Mouse (Mus musculus) heart, embryonic 15.5 days (tissue): Measurements from ENCODE around the gene Klk1b27. TPM values are rescaled to one million over a fixed set of nuclear protein-coding genes. Genes with fewer than 3 reads are reported as not detected.
"Not testable (repeated sequence)": the region's sequence is repeated elsewhere in the genome, so short reads cannot be mapped to it uniquely, and the experiment has no call there.

Experiments used
- ATAC-seq: fragments of 200-750 bp; cut with Nextera tagmentation; replicated peaks from 2 replicates; pipeline ENCODE4 v1.8.0; 2017; ENCODE audit warnings: low read depth, moderate TSS enrichment; ENCODE audit not compliant: insufficient number of reproducible peaks, insufficient read depth, low FRiP score
- H3K27ac ChIP-seq: fragments of 300-500 bp; sonication (generic); 2 replicates; pipeline ENCODE4 v1.5.1; 2015; ENCODE audit warnings: mild to moderate bottlenecking, inconsistent platforms
- H3K27me3 ChIP-seq: fragments of 300-500 bp; sonication (generic); 2 replicates; pipeline ENCODE4 v1.6.1; 2015; ENCODE audit warnings: inconsistent platforms
- H3K36me3 ChIP-seq: fragments of 300-500 bp; sonication (generic); 2 replicates; pipeline ENCODE4 v1.6.1; 2015; ENCODE audit warnings: mild to moderate bottlenecking, inconsistent platforms
- H3K4me1 ChIP-seq: fragments of 300-500 bp; sonication (generic); replicated peaks from 2 replicates; pipeline ENCODE4 v1.6.1; 2015; ENCODE audit warnings: inconsistent platforms
- H3K4me2 ChIP-seq: fragments of 300-500 bp; sonication (generic); 2 replicates; pipeline ENCODE4 v1.6.1; 2015; ENCODE audit warnings: inconsistent platforms, mild to moderate bottlenecking, moderate library complexity
- H3K4me3 ChIP-seq: fragments of 300-500 bp; sonication (generic); 2 replicates; pipeline ENCODE4 v1.5.1; 2015; ENCODE audit warnings: mild to moderate bottlenecking, inconsistent platforms
- H3K9ac ChIP-seq: fragments of 300-500 bp; sonication (generic); 2 replicates; pipeline ENCODE4 v1.6.1; 2015; ENCODE audit warnings: mild to moderate bottlenecking, inconsistent platforms
- H3K9me3 ChIP-seq: fragments of 300-500 bp; sonication (generic); replicated peaks from 2 replicates; pipeline ENCODE4 v1.6.1; 2016; ENCODE audit warnings: inconsistent platforms
- whole genome bisulfite sequencing: fragments of 180-500 bp; shearing (Covaris S2); methylation state at CpG from one replicate; pipeline ENCODE4 v1.1.7; 2015; ENCODE audit warnings: mixed read lengths; 5-methylcytosine and 5-hydroxymethylcytosine counted together
- polyA plus RNA-seq: library from polyadenylated mRNA; unstranded; fragments of >200 nt; fragmentation: Nextera tagmentation; extraction: Ambion mirVana; gene quantifications from 2 replicates; pipeline ENCODE4 v1.2.1, GENCODE M21; 2015

The Klk1b27 gene
- not detected in 2 replicates for polyA plus RNA-seq

DNA sequence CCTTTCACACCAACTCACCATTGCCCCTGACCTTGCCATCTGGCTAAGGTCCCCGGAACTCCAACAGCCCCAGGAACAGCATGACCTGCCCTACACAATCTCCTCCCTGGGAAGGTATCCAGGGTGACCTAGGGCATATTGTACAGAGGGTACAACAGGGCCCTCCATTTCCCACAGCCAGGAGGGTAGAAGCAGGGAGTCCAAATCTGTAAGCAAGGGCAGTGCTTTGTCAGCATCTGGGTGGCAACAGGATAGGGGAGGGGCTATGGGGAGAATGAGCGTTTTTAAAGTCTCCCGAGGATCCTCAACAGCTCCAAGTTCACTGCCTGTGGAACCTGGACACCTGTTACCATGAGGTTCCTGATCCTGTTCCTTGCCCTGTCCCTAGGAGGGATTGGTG lies at the start of gene Klk1b27:
Gene Klk1b27, plus strand, starts transcription at position 301 of the 400 bp plus-strand sequence.
- not testable (repeated sequence) for H3K27me3 ChIP-seq, H3K4me3 ChIP-seq, H3K27ac ChIP-seq, ATAC-seq, H3K9me3 ChIP-seq, H3K4me2 ChIP-seq, H3K9ac ChIP-seq, H3K36me3 ChIP-seq, H3K4me1 ChIP-seq
- WGBS: 68% methylated on average over 3 of the region's 3 CpGs

- H3K27me3 ChIP-seq: no peaks in the 10 kb centered on the region
- no peaks in the 10 kb centered on the region for H3K9me3 ChIP-seq
- no peaks in the 10 kb centered on the region for H3K4me1 ChIP-seq
- no peaks in the 10 kb centered on the region for H3K36me3 ChIP-seq
- ATAC-seq: no peak
- no peak overlapping the region for H3K9ac ChIP-seq
- H3K4me2 ChIP-seq: no peak overlapping the region
- no peak overlapping the region for H3K27ac ChIP-seq
- no peak overlapping the region for H3K4me3 ChIP-seq
Measured at GRCm38 (mm10) chr7:44004847-44005246, 47.2 kb upstream of the Klk1b27 start.

DNA sequence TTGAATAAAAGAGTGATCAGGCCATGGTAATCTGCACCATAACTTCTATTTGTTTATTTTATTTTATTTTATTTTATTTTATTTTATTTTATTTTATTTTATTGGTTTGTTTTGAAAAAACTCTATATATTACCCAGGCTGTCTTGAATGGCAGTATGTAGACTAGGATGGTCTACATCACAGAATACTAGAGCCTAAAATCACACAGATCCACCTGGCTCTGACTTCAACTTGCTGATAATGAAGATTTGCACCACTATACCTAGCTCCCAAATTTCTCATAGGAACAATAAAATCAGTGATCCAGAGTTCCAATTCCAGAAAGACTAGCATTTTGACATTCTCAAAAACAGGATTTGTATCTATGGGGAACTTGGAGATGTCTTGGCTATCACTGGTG lies 40.2 kb upstream of the Klk1b27 start, which contains the start of gene Klk1b26:
Gene Klk1b26, plus strand, starts transcription at position 301 of the 400 bp plus-strand sequence.
- H3K9ac ChIP-seq, H3K4me1 ChIP-seq, H3K4me2 ChIP-seq, H3K36me3 ChIP-seq, H3K4me3 ChIP-seq, H3K27me3 ChIP-seq, H3K9me3 ChIP-seq, H3K27ac ChIP-seq, ATAC-seq: not testable (repeated sequence)

DNA sequence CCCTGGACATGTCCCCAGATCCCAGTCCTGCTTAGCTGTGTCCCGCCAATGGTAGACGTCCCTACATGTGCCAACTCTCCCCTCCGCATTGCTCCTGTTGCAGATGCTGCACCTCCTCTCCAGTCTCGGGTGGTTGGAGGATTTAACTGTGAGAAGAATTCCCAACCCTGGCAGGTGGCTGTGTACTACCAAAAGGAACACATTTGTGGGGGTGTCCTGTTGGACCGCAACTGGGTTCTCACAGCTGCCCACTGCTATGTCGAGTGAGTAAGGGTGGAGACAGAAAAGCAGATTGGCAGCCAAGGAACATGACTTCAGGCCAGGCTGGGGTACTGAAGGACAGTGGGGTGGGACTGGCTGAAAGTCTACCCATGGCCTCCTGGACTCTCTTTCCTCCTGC lies 37.4 kb upstream of the Klk1b27 start:
- 74% methylated on average over 6 of the region's 6 CpGs for WGBS
- H3K4me2 ChIP-seq, ATAC-seq, H3K9ac ChIP-seq, H3K4me1 ChIP-seq, H3K4me3 ChIP-seq, H3K27me3 ChIP-seq, H3K9me3 ChIP-seq, H3K36me3 ChIP-seq, H3K27ac ChIP-seq: not testable (repeated sequence)

GRCm38 (mm10) chr7:44015071-44015470 lies 37.0 kb upstream of the Klk1b27 start:
- Histone ChIP-seq H3K27ac (no peak overlapping the region), H3K9me3 (no peaks in the 10 kb centered on the region), H3K4me3 (no peak overlapping the region), H3K27me3 (no peaks in the 10 kb centered on the region), H3K9ac (no peak overlapping the region), H3K4me2 (no peak overlapping the region), H3K4me1 (no peaks in the 10 kb centered on the region), H3K36me3 (no peaks in the 10 kb centered on the region)
- WGBS: 71% methylated on average over 5 of the region's 5 CpGs
- no peak for ATAC-seq

- 73% methylated on average over 2 of the region's 2 CpGs for WGBS
Measured at GRCm38 (mm10) chr7:44072117-44072516, 20.0 kb downstream of the Klk1b27 start.

DNA sequence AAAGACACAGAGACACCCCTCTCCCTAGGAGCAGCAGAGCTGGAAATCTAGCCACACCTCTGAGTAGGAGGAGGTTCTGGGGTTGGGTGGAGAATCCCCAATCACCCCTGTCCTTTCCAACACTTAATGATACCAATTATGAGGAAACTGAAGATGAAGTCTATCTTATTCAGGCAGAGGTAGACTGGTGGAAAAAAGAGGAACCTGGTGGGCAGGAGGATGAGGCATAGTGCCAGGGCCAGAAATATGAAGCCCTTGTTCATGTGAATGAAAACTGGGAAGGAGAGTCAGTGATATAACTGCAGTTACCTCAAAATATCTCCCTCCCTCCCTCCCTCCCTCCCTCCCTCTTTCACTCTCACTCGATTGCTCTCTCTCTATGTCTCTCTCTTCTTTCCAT lies 25.6 kb downstream of the Klk1b27 start:
- ATAC-seq: no peak
- H3K4me1 ChIP-seq: no peaks in the 10 kb centered on the region
- H3K27me3 ChIP-seq: no peaks in the 10 kb centered on the region
- H3K9ac ChIP-seq: no peak overlapping the region
- no peaks in the 10 kb centered on the region for H3K36me3 ChIP-seq
- 20% methylated on average over 1 of the region's 1 CpGs for WGBS
- H3K9me3 ChIP-seq: no peaks in the 10 kb centered on the region
- no peak overlapping the region for H3K4me3 ChIP-seq
- H3K4me2 ChIP-seq: no peak overlapping the region
- no peak overlapping the region for H3K27ac ChIP-seq

More at GRCm38 (mm10) chr7:44072117-44072516, 20.0 kb downstream of the Klk1b27 start:
- Histone ChIP-seq H3K4me3 (no peak overlapping the region), H3K9ac (no peak overlapping the region), H3K27me3 (no peaks in the 10 kb centered on the region), H3K27ac (no peak overlapping the region), H3K4me2 (no peak overlapping the region), H3K36me3 (no peaks in the 10 kb centered on the region), H3K9me3 (no peaks in the 10 kb centered on the region), H3K4me1 (no peaks in the 10 kb centered on the region)
- no peak for ATAC-seq

DNA sequence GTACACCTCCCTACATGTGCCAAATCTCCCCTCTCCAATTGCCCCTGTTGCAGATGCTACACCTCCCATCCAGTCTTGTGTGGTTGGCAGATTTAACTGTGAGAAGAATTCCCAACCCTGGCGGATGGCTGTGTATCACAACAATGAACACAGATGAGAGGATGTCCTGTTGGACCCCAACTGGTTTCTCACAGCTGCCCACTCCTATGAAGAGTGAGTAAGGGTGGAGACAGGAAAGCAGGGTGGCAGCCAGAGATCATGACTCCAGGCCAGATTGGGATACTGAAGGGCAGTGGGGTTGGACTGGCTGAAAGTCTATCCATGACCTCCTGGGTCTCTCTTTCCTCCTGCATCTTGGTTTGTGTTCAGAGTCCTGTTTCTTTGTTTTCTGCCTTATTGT lies 44.0 kb downstream of the Klk1b27 start:
- Histone ChIP-seq H3K9me3 (no peaks in the 10 kb centered on the region), H3K9ac (no peak overlapping the region), H3K4me3 (no peak overlapping the region), H3K27ac (no peak overlapping the region), H3K4me2 (no peak overlapping the region), H3K36me3 (no peaks in the 10 kb centered on the region), H3K4me1 (no peaks in the 10 kb centered on the region), H3K27me3 (no peaks in the 10 kb centered on the region)
- ATAC-seq: no peak
- 71% methylated on average over 1 of the region's 1 CpGs for WGBS

- WGBS: 72% methylated on average over 3 of the region's 3 CpGs
- H3K4me2 ChIP-seq, H3K4me3 ChIP-seq, H3K9me3 ChIP-seq, ATAC-seq, H3K27ac ChIP-seq, H3K27me3 ChIP-seq, H3K4me1 ChIP-seq, H3K9ac ChIP-seq, H3K36me3 ChIP-seq: not testable (repeated sequence)
Measured at GRCm38 (mm10) chr7:44102028-44102427, 49.9 kb downstream of the Klk1b27 start, which contains the start of gene Klk1b21. TSS of gene Klk1b21 (plus strand) at chr7:44102328.

Other genes starting within 250 kb of the Klk1b27 start
- 0.08 TPM in 1 of 2 replicates, not detected in the other for gene Klk7, start 241.0 kb upstream of the Klk1b27 start, polyA plus RNA-seq
- not detected in 2 replicates for gene Klk6, start 227.8 kb upstream of the Klk1b27 start, polyA plus RNA-seq
- gene Klk5, start 210.3 kb upstream of the Klk1b27 start, polyA plus RNA-seq: not detected in 2 replicates
- 0.18 TPM in 1 of 2 replicates, not detected in the other for gene Klk4, start 171.1 kb upstream of the Klk1b27 start, polyA plus RNA-seq
- not detected in 2 replicates for gene Klk15, start 118.5 kb upstream of the Klk1b27 start, polyA plus RNA-seq
- gene Klk1b8, start 101.6 kb upstream of the Klk1b27 start, polyA plus RNA-seq: not detected in 2 replicates
- not detected in 2 replicates for gene Klk1b1, start 85.5 kb upstream of the Klk1b27 start, polyA plus RNA-seq
- not detected in 2 replicates for gene Klk1b9, start 76.2 kb upstream of the Klk1b27 start, polyA plus RNA-seq
- not detected in 2 replicates for gene Klk1b11, start 56.4 kb upstream of the Klk1b27 start, polyA plus RNA-seq
- gene Klk1b26, start 40.1 kb upstream of the Klk1b27 start, polyA plus RNA-seq: not detected in 2 replicates
- not detected in 2 replicates for gene Klk1b21, start 50.0 kb downstream of the Klk1b27 start, polyA plus RNA-seq
- not detected in 2 replicates for gene Klk1b22, start 60.4 kb downstream of the Klk1b27 start, polyA plus RNA-seq
- not detected in 2 replicates for gene Klk1b16, start 84.5 kb downstream of the Klk1b27 start, polyA plus RNA-seq
- gene Klk1b24, start 135.9 kb downstream of the Klk1b27 start, polyA plus RNA-seq: not detected in 2 replicates
- gene Klk1b3, start 145.9 kb downstream of the Klk1b27 start, polyA plus RNA-seq: not detected in 2 replicates
- gene Klk1b4, start 155.1 kb downstream of the Klk1b27 start, polyA plus RNA-seq: not detected in 2 replicates
- not detected in 2 replicates for gene Klk1b5, start 163.7 kb downstream of the Klk1b27 start, polyA plus RNA-seq
- 0.13 TPM in 1 of 2 replicates, not detected in the other for gene Klk1, start 173.1 kb downstream of the Klk1b27 start, polyA plus RNA-seq
- 0.09 TPM in 1 of 2 replicates, not detected in the other for gene Gm36864, start 183.9 kb downstream of the Klk1b27 start, polyA plus RNA-seq
- 0.62 and 1.1 TPM in 2 replicates for gene 1700028J19Rik, start 194.4 kb downstream of the Klk1b27 start, polyA plus RNA-seq
- gene 2410002F23Rik, start 194.4 kb downstream of the Klk1b27 start, polyA plus RNA-seq: 59.5 and 86.8 TPM in 2 replicates
- gene Acp4, start 205.1 kb downstream of the Klk1b27 start, polyA plus RNA-seq: not detected in 2 replicates
- not detected in 2 replicates for gene Gm15517, start 209.2 kb downstream of the Klk1b27 start, polyA plus RNA-seq